Mouse (Mus musculus): ENCODE measurements around the gene Zmym1. TPM values are rescaled to one million over a fixed set of nuclear protein-coding genes. Genes with fewer than 3 reads are reported as not detected.
"Not testable (repeated sequence)": the region's sequence is repeated elsewhere in the genome, so short reads cannot be mapped to it uniquely, and the experiment has no call there.

Gene Zmym1
- total RNA-seq (2015; ENCODE audit: low replicate concordance), result 8.2 and 12.7 TPM in 2 replicates
- total RNA-seq (2017; ENCODE audit: low replicate concordance), result 23.1 and 25.7 TPM in 2 replicates

GRCm38 (mm10) chr4:127060585-127061290, at the start of gene Zmym1:
Zmym1 (minus strand) TSS chr4:127061152.
- ATAC-seq (replicated peaks; ENCODE audit: low FRiP score, poor library complexity, severe bottlenecking), result peak; percentile 100

GRCm38 (mm10) chr4:127110570-127110969, 49.6 kb upstream of the Zmym1 start:
- no peak for ATAC-seq (replicated peaks; ENCODE audit: low FRiP score, poor library complexity, severe bottlenecking)

GRCm38 (mm10) chr4:127107566-127107965, 46.6 kb upstream of the Zmym1 start:
- ATAC-seq (replicated peaks; ENCODE audit: low FRiP score, poor library complexity, severe bottlenecking), result no peak

GRCm38 (mm10) chr4:127099552-127099951, 38.6 kb upstream of the Zmym1 start:
- ATAC-seq (replicated peaks; ENCODE audit: low FRiP score, poor library complexity, severe bottlenecking), result not testable (repeated sequence)

GRCm38 (mm10) chr4:127095090-127095489, 34.1 kb upstream of the Zmym1 start:
- no peak for ATAC-seq (replicated peaks; ENCODE audit: low FRiP score, poor library complexity, severe bottlenecking)

- ATAC-seq (replicated peaks; ENCODE audit: low FRiP score, poor library complexity, severe bottlenecking), result no peak
These were observed 30.2 kb upstream of the Zmym1 start for GRCm38 (mm10) chr4:127091188-127091587.

GRCm38 (mm10) chr4:127085761-127086160, 24.8 kb upstream of the Zmym1 start:
- no peak for ATAC-seq (replicated peaks; ENCODE audit: low FRiP score, poor library complexity, severe bottlenecking)

GRCm38 (mm10) chr4:127083131-127083530, 22.2 kb upstream of the Zmym1 start:
- ATAC-seq (replicated peaks; ENCODE audit: low FRiP score, poor library complexity, severe bottlenecking), result no peak

GRCm38 (mm10) chr4:127080806-127081205, 19.9 kb upstream of the Zmym1 start:
- no peak for ATAC-seq (replicated peaks; ENCODE audit: low FRiP score, poor library complexity, severe bottlenecking)

- peak; percentile 99 for ATAC-seq (replicated peaks; ENCODE audit: low FRiP score, poor library complexity, severe bottlenecking)
These were observed 16.1 kb upstream of the Zmym1 start, which contains the start of gene Zmym6 for GRCm38 (mm10) chr4:127076875-127077548. Zmym6 (plus strand) TSS chr4:127077383.

- ATAC-seq (replicated peaks; ENCODE audit: low FRiP score, poor library complexity, severe bottlenecking), result no peak
These were observed 14.0 kb upstream of the Zmym1 start for GRCm38 (mm10) chr4:127074915-127075314.

- ATAC-seq (replicated peaks; ENCODE audit: low FRiP score, poor library complexity, severe bottlenecking), result no peak
These were observed 3.1 kb upstream of the Zmym1 start for GRCm38 (mm10) chr4:127064051-127064450.

GRCm38 (mm10) chr4:127054522-127055198, 6.3 kb downstream of the Zmym1 start:
- peak; percentile 78 for ATAC-seq (replicated peaks; ENCODE audit: low FRiP score, poor library complexity, severe bottlenecking)

GRCm38 (mm10) chr4:127053071-127053470, 7.9 kb downstream of the Zmym1 start:
- no peak for ATAC-seq (replicated peaks; ENCODE audit: low FRiP score, poor library complexity, severe bottlenecking)

GRCm38 (mm10) chr4:127051121-127051520, 9.8 kb downstream of the Zmym1 start:
- no peak for ATAC-seq (replicated peaks; ENCODE audit: low FRiP score, poor library complexity, severe bottlenecking)

- no peak for ATAC-seq (replicated peaks; ENCODE audit: low FRiP score, poor library complexity, severe bottlenecking)
These were observed 17.4 kb downstream of the Zmym1 start for GRCm38 (mm10) chr4:127043540-127043939.

GRCm38 (mm10) chr4:127039871-127040483, 21.0 kb downstream of the Zmym1 start:
- no peak for ATAC-seq (replicated peaks; ENCODE audit: low FRiP score, poor library complexity, severe bottlenecking)

GRCm38 (mm10) chr4:127038828-127039349, 22.1 kb downstream of the Zmym1 start:
- ATAC-seq (replicated peaks; ENCODE audit: low FRiP score, poor library complexity, severe bottlenecking), result no peak

GRCm38 (mm10) chr4:127037908-127038827, 22.8 kb downstream of the Zmym1 start:
- ATAC-seq (replicated peaks; ENCODE audit: low FRiP score, poor library complexity, severe bottlenecking), result no peak

Measured in erythroblast, adult 5-6 weeks (primary cell).